Mouse (Mus musculus) CH12.LX (cell line): ENCODE measurements around the gene Gm20547.

Experiments used
- CTCF ChIP-seq, 2 experiments: IDR thresholded peaks in 1 of 2; conservative IDR thresholded peaks in 1 of 2; 2 replicates each; pipeline ENCODE4 v1.5.1; 2011 to 2012; ENCODE audit warnings: low read depth in 2 of 2, low read length in 2 of 2, improper control_type of control experiment in 1 of 2, inconsistent platforms in 1 of 2, mild to moderate bottlenecking in 1 of 2, moderate library complexity in 1 of 2
- KAT2A ChIP-seq: IDR thresholded peaks from 2 replicates; pipeline ENCODE4 v1.6.1; 2012; ENCODE audit warnings: low read length, improper control_type of control experiment, inconsistent platforms; ENCODE audit not compliant: insufficient replicate concordance
- MEF2A ChIP-seq: IDR thresholded peaks from 2 replicates; pipeline ENCODE4 v1.6.1; 2014; ENCODE audit warnings: low read depth, mild to moderate bottlenecking, inconsistent platforms, low read length, improper control_type of control experiment, borderline replicate concordance
- NELFE ChIP-seq: IDR thresholded peaks from 2 replicates; pipeline ENCODE4 v1.6.1; 2011; ENCODE audit warnings: low read depth, low read length, improper control_type of control experiment
- PAX5 ChIP-seq: IDR thresholded peaks from 2 replicates; pipeline ENCODE4 v1.6.1; 2012; ENCODE audit warnings: low read length, inconsistent platforms, mixed read lengths
- POLR2A ChIP-seq: IDR thresholded peaks from 2 replicates; pipeline ENCODE4 v1.6.1; 2011; ENCODE audit warnings: low read depth, mild to moderate bottlenecking, improper control_type of control experiment, low read length
- RCOR1 ChIP-seq: conservative IDR thresholded peaks from 2 replicates; pipeline ENCODE4 v1.6.1; 2012; ENCODE audit warnings: low read depth, mild to moderate bottlenecking, inconsistent platforms, low read length, improper control_type of control experiment
- USF1 ChIP-seq: IDR thresholded peaks from 2 replicates; pipeline ENCODE4 v1.6.1; 2014; ENCODE audit warnings: low read depth, mild to moderate bottlenecking, inconsistent platforms, low read length, improper control_type of control experiment
- ZNF384 ChIP-seq: IDR thresholded peaks from 2 replicates; pipeline ENCODE4 v1.6.1; 2012; ENCODE audit warnings: low read depth, low read length, improper control_type of control experiment, inconsistent platforms

DNA sequence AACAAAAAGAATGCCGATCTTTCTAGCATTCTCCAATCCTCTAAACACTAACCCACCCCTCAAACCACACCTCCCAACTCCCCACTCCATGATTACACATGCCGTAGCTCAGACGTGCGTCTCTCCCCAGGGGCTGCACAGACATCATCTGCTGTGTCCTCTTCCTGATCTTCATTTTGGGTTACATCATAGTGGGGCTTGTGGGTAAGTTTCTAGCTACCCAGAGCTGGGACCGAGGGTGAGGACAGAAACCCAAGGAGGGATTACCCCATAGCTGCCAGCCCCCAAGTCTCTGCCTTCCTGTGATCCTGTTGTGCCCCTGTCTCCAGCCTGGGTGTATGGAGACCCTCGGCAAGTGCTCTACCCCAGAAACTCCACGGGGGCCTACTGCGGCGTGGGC is 35.3 kb upstream of the Gm20547 start:
- no peak for TF ChIP-seq CTCF (conservative IDR thresholded peaks at IDR 0.05 in 1 of 2, IDR thresholded peaks at IDR 0.05 in 1 of 2; ENCODE audit: low read depth in 2 of 2, low read length in 2 of 2)
- TF ChIP-seq NELFE: no peak
- TF ChIP-seq RCOR1: no peak
- TF ChIP-seq PAX5: no peak
- no peak for TF ChIP-seq USF1
- no peak for TF ChIP-seq POLR2A
- TF ChIP-seq MEF2A: no peak
- TF ChIP-seq ZNF384: no peak
- TF ChIP-seq KAT2A: no peak
